Mouse (Mus musculus): ENCODE data around the gene Nacc1. TPM values are rescaled to one million over a fixed set of nuclear protein-coding genes. Genes with fewer than 3 reads are reported as not detected.

The Nacc1 gene
- total RNA-seq, 2 experiments from 2014 or later: 91.8 to 93.9 TPM

DNA sequence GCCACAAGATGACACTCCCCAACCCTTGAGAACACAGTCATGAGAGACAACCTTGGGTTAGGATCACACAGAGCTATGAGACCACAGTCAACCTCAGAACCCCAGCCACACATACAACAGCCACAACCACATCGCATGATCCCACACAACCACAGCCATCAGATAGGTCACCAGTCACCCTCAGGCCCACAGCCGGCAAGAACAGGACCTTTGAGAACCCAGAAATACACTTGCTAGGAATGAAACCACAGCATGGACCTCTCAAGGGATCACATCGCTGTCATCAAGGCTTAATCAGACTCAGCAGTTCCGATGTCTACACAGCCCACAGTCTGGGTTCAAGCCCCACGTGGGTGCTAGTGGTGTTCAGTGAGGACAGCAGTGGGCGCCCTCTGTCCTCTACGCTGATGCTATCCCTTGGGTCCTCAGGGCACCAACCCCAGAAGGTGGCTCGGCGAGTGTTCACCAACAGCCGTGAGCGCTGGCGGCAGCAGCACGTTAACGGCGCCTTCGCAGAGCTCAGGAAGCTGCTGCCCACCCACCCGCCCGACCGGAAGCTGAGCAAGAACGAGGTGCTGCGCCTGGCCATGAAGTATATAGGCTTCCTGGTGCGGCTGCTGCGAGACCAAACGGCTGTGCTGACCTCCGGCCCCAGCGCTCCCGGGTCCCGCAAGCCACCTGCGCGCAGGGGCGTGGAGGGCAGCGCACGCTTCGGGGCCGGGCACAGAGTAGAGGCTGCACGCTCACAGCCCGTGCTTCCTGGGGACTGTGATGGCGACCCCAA, 16.0 kb upstream of the Nacc1 start:
- no peak for TF ChIP-seq CTCF (conservative IDR thresholded peaks at IDR 0.05)
- H3K4me3 ChIP-seq: peak overlapping the region; percentile 24; the same call in 1 of the 2 replicates
- no peak for DNase-seq (ENCODE audit: low spot score in 2 of 2)
- peak overlapping the region; percentile 85 for H3K27ac ChIP-seq

DNA sequence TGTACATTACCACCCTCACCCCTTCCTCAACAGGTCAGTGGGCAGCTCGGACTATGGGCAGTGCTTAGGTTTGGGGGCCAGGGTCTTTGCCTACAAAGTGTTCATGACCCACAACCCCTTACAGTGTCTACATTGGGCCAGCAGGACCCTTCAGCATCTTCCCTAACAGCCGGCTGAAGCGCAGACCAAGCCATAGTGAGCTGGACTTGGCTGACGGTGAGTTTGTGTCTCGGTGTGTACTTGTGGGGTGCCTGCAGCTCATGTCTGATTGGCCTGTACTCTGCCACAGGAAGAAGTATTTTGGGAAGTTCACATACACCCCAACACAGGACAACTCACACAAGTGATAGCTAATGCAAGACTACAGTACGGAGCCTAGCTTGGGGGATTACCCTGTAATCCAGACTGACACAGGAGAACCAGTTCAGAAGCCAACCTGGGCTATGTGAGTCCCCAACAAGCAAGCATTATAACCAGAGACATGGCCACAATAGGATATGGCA, 15.4 kb upstream of the Nacc1 start:
- Histone ChIP-seq H3K4me3 (no peak overlapping the region), H3K27ac (peak overlapping the region; percentile 85)
- no peak for TF ChIP-seq CTCF (conservative IDR thresholded peaks at IDR 0.05)
- no peak for DNase-seq (ENCODE audit: low spot score in 2 of 2)

DNA sequence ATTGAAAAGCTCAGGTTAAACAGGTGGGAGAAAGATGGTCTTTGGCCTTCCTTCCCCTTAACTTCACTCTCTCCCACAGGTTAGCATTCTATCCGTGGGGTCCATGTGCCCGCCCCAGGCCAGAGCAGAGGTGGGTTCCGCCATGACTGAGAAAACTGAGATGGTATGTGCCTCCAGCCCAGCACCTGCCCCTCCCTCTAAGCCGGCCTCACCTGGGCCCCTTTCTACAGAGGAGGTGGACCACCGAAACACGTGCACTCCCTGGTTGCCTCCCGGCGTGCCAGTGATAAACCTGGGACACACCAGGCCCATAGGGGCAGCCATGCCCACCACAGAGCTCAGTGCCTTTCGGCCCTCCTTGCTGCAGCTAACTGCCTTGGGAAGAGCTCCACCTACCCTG, 14.9 kb upstream of the Nacc1 start:
- Histone ChIP-seq H3K27ac (peak overlapping the region; percentile 85), H3K4me3 (peak overlapping the region; percentile 37)
- no peak for TF ChIP-seq CTCF (conservative IDR thresholded peaks at IDR 0.05)
- DNase-seq (ENCODE audit: low spot score in 2 of 2): no peak

DNA sequence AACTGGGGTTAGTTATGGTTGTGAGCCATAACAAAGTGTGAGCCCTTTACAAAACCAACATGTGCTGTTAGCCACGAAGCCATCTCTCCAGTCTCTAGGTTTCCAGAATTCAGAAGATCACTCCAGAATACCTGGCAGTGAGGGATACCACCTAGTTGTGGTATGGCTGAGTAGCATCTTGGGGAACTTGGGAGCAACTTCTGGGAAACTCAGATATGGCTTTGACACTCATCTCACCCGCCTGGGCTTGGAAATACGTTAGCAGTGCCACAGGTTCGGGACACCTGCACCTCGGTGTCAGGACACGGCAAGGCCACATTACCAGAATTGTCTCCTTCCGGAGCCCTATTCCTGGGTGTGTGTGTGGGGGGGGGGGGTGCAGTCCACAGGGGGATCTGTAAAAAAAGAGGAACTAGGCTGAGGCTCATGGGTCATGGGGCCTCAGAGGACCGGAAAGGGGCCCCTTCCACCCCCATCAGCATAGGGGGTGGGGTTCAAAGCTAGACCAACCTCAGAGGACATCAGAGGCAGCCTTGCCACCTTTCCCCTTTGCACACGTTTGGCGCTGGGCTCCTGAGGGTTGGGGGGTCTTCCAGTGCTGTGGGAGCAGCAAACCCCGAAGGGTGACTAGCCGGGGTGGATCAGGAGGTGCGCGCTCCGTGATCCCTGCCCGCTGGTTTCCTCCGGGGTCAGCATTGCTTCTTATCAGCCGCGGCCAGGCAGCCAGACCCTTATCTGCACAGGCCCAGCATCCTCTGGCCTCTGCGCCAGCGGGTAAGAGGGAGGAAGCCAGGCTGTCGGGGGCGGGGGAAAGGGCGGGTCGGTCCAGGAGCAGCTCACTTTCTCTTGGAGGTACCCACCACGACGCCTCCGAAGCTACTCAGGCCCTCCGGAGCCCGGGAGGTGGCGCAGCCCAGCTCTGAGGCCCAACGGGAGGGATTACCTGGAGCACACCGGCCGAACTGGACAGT, 13.6 kb upstream of the Nacc1 start, which contains the start of gene Lyl1:
TSS of gene Lyl1 (plus strand) at position 517 of the 971 bp plus-strand sequence.
- DNase-seq (ENCODE audit: low spot score in 2 of 2): no peak
- H3K4me3 ChIP-seq: peak within 1 kb of the TSS; percentile 37
- TF ChIP-seq CTCF (conservative IDR thresholded peaks at IDR 0.05): peak; percentile 43; the same call in 1 of the 2 replicates
- H3K27ac ChIP-seq: peak within 1 kb of the TSS; percentile 85

DNA sequence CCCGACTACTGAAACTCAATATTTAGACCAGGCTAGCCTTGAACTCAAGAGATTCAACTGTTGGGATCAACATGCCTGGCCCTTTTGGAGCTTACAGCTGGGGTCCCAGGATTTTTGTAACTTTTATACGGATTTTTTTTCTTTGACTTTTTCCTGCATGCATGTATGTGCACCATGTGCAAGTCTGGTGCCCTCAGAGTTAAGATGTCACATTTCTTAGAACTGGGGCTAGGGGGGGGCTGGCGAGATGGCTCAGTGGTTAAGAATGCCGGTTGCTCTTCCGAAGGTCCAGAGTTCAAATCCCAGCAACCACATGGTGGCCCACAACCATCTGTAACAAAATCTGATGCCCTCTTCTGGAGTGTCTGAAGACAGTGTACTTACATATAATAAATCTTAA, 12.9 kb upstream of the Nacc1 start:
- no peak for TF ChIP-seq CTCF (conservative IDR thresholded peaks at IDR 0.05)
- H3K27ac ChIP-seq: peak overlapping the region; percentile 73

DNA sequence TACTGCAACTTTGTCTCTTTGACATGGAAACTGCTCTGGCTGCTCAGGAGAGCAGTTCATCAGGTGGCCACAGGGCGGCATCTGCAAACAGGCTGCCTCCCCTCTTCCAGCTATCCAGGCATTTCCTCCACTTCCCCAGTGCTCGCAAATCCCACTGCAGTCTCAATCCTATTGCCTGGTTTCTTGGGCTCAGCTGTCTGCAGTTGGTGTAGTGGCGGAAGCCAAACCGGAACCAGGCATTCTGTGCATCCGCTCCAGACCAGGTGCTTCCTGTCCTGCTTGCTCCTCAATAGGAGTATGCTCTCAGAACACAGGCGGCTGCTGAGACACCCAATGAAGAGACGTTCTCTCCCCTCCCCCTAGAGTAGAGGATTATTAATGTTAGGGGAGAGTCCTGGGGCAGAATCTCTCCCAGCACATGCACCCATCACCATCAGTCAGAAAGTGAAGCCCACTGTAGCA, 12.2 kb upstream of the Nacc1 start:
- peak; percentile 92 for TF ChIP-seq CTCF (conservative IDR thresholded peaks at IDR 0.05)
- peak in 1 of 2 experiments; percentile 65 for DNase-seq (ENCODE audit: low spot score in 2 of 2)
- Histone ChIP-seq H3K27ac (peak overlapping the region; percentile 73), H3K4me3 (no peak overlapping the region)

More for the DNA sequence above, 12.9 kb upstream of the Nacc1 start:
- H3K4me3 ChIP-seq: no peak overlapping the region
- no peak for DNase-seq (ENCODE audit: low spot score in 2 of 2)

DNA sequence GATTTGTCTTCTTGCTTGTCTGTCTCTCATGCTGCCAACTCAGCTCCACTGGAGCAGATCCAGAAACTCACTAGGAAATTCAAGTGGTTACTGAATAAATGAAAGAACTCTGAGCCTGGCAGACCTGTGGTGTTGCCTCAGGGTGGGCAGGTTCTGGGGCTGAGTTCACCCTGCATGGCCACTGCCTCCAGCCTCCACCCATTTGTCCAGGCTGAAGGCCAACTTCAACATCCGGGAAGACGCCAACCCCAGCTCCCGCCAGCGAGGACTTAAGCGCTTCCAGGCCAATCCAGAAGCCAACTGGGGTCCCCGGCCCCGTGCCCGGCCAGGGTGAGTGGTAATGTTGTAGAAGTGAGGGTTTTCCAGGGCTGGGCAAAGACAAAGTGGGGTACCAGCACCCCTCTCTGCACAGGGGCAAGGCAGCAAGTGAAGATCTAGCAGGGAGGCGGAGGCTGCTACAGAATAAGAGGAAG, 11.3 kb upstream of the Nacc1 start:
- no peak for DNase-seq (ENCODE audit: low spot score in 2 of 2)
- TF ChIP-seq CTCF (conservative IDR thresholded peaks at IDR 0.05): no peak
- H3K27ac ChIP-seq: peak overlapping the region; percentile 73
- no peak overlapping the region; the same call in 1 of the 2 replicates for H3K4me3 ChIP-seq

DNA sequence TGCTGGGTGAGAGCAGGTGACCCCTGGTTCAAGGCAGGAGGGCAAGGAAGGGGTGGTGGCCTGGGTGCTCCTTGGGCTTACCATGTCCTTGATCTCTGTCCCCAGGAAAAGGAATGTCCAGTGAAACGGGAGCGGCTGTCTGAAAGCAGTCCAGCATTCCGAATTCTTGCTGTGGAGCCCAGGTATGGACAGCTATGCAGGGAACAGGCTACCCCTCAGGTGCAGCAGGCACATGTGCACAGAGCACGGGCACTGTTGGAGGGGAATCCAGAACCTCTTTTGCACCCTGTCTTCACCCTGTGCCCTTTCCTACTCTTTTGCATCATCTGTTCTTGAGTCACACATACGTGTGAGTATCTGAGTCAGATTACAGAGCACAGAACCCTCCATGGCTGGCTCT, 10.6 kb upstream of the Nacc1 start:
- Histone ChIP-seq H3K27ac (peak overlapping the region; percentile 73; the same call in 1 of the 2 replicates), H3K4me3 (no peak overlapping the region)
- TF ChIP-seq CTCF (conservative IDR thresholded peaks at IDR 0.05): no peak
- no peak for DNase-seq (ENCODE audit: low spot score in 2 of 2)

DNA sequence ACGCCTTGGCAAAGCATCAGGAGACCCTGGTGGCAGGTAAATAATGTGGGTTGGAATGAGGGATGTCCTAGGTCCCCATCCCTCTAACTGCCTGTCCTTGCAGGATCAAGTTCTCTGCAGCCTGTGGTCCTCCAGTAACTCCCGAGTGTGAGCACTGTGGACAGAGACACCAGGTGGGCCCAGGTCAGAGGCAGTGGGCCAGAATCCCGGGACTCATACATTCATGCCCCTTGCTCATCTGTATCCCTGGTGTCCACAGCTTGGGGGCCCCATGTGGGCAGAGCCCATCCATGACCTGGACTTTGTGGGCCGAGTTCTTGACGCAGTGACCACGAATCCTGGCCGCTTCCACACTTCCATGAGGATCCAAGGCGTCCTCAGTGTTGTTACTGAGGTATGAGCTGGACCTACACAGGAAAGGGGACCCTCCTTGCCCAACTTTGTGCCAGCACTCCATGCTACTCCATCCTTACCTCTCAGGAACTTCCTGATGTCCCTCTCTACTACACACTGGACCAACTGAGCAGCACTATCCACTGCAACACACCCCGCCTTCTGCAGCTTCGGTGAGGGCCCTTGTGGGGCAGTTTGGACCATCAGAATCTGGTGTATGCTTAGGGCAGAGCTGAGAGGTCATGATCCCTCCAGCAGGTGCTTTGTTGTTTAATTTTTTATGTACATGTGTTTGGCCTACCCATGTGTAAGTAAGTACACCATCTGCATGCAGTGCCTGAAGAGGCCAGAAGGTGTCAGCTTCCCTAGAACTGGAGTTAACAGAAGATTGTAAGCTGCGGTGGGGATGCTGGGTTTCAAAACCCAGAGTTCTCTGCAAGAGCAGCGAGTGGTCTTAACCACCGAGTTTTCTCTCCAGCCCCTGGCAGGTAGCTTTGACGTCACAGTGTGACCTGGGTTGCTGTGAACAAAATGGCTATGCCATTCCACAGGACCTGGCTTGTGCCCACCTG, 9.8 kb upstream of the Nacc1 start:
- TF ChIP-seq CTCF (conservative IDR thresholded peaks at IDR 0.05): peak; percentile 85
- Histone ChIP-seq H3K4me3 (no peak overlapping the region), H3K27ac (peak overlapping the region; percentile 73; the same call in 1 of the 2 replicates)
- no peak for DNase-seq (ENCODE audit: low spot score in 2 of 2)

DNA sequence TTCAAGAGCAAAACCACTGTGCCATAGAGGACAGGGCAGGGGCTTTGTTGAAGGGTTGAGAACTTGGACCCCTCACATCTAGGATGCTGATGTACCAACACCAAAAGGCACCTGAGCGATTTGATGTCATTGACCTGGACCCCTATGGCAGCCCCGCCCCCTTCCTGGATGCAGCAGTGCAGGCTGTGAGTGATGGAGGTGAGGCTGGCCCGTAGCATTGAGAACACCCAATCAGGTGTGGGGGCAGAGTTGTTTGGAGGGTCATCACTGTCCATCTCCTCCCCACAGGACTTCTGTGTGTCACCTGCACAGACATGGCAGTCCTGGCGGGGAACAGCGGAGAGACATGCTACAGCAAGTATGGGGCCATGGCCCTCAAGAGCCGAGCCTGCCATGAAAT, 7.5 kb upstream of the Nacc1 start:
- H3K4me3 ChIP-seq: no peak overlapping the region
- TF ChIP-seq CTCF (conservative IDR thresholded peaks at IDR 0.05): no peak
- no peak for DNase-seq (ENCODE audit: low spot score in 2 of 2)
- H3K27ac ChIP-seq: no peak overlapping the region

DNA sequence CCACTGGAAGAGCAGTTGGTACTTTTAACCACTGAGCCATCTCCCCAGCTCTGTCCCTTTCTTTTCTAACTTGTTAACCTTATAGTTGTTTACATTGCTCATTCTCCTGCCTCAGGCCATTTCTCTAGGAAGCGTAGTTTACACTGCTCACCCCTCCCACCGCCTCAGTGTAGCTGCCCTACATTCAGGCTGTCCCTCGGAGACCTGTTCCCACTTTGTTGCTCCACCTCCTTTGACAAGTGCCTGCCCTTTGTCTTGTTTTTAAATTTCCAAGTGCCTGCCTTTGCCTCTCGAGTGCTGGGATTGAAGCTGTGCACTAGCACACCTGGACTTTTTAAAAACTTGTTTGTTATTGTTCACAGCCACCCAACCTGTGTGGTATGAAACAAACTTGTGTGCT, 5.7 kb upstream of the Nacc1 start:
- DNase-seq (ENCODE audit: low spot score in 2 of 2): no peak
- Histone ChIP-seq H3K4me3 (no peak overlapping the region), H3K27ac (no peak overlapping the region)
- TF ChIP-seq CTCF (conservative IDR thresholded peaks at IDR 0.05): no peak
